In genomic region chr9:87419376-87419775, GRCm38 (mm10) we compare ENCODE assay signal across 10 mouse cellular contexts.
DNase-seq lines count a peak whose midpoint lies in the region; ATAC-seq and TF ChIP-seq lines count a peak whose summit lies in the region.
"Had no signal": no experiment of that assay in that cellular context is flagged by ENCODE, and none has a peak within 500 bp of the region (broad histone marks: within the 10 kb centered on the region; RNA-seq: fewer than 3 reads in every experiment).

No protein-coding gene starts in this region.

- no peak overlapping the region for H3K9ac ChIP-seq in kidney, embryonic 15.5 days
- H3K9ac ChIP-seq in forebrain, embryonic 12.5 days, result no peak overlapping the region
- H3K9ac ChIP-seq: limb, embryonic 13.5 days; stomach, embryonic 15.5 days had no signal

- no peak for ATAC-seq in kidney, embryonic 15.5 days (replicated peaks; ENCODE audit: low FRiP score)
- peak; percentile 77; the same call in 1 of the 2 replicates for ATAC-seq in forebrain, embryonic 12.5 days (ENCODE audit: low FRiP score)
- no peak for ATAC-seq in inflammation-experienced regulatory T-cells, adult 6 months

- no peaks in the 10 kb centered on the region for H3K4me1 ChIP-seq in kidney, adult 2 months (ENCODE audit: control insufficient read depth, insufficient read depth, low read length)
- no peaks in the 10 kb centered on the region for H3K4me1 ChIP-seq in kidney, embryonic 15.5 days
- H3K4me1 ChIP-seq in forebrain, embryonic 12.5 days, result no peaks in the 10 kb centered on the region
- no peaks in the 10 kb centered on the region for H3K4me1 ChIP-seq in small intestine, adult 2 months (ENCODE audit: control insufficient read depth, insufficient read depth, insufficient read length, low read length)
- H3K4me1 ChIP-seq: stomach, embryonic 15.5 days had no signal

- DNase-seq in kidney, adult 2 months, result peak; percentile 18
- peak; percentile 52 for DNase-seq in adrenal gland, postnatal 14 days
- peak; percentile 81 for DNase-seq in kidney, postnatal 4 days
- peak; percentile 8 for DNase-seq in lung, postnatal 36 days

- H3K36me3 ChIP-seq in kidney, adult 2 months (ENCODE audit: control insufficient read depth, insufficient read depth, low read length), result no peaks in the 10 kb centered on the region
- no peaks in the 10 kb centered on the region for H3K36me3 ChIP-seq in kidney, embryonic 15.5 days
- no peaks in the 10 kb centered on the region for H3K36me3 ChIP-seq in forebrain, embryonic 12.5 days (replicated peaks)
- H3K36me3 ChIP-seq in small intestine, adult 2 months (ENCODE audit: control insufficient read depth, insufficient read depth, low read length), result no peaks in the 10 kb centered on the region
- H3K36me3 ChIP-seq: limb, embryonic 13.5 days; stomach, embryonic 15.5 days had no signal

- no peak; the same call in 1 of the 2 replicates for TF ChIP-seq CTCF in kidney, adult 2 months (conservative IDR thresholded peaks at IDR 0.05; ENCODE audit: insufficient read depth, insufficient read length, low read depth, low read length)
- peak; percentile 19; the same call in 1 of the 2 replicates for TF ChIP-seq CTCF in small intestine, adult 2 months (IDR thresholded peaks at IDR 0.05; ENCODE audit: extremely low read depth, insufficient read length, insufficient replicate concordance, low read depth, low read length)

- no peak for TF ChIP-seq POLR2A in kidney, adult 2 months (IDR thresholded peaks at IDR 0.05; ENCODE audit: low read depth, low read length)
- TF ChIP-seq POLR2A in small intestine, adult 2 months (IDR thresholded peaks at IDR 0.05; ENCODE audit: low read depth, low read length), result no peak

- H3K27me3 ChIP-seq in kidney, adult 2 months (replicated peaks; ENCODE audit: control insufficient read depth, insufficient read depth, low read length), result peaks cover 1% of the 10 kb centered on the region; the same call in 1 of the 2 replicates
- H3K27me3 ChIP-seq in kidney, embryonic 15.5 days, result peaks cover 68% of the 10 kb centered on the region
- peaks cover 5% of the 10 kb centered on the region; the same call in 1 of the 2 replicates for H3K27me3 ChIP-seq in forebrain, embryonic 12.5 days
- no peaks in the 10 kb centered on the region for H3K27me3 ChIP-seq in small intestine, adult 2 months (ENCODE audit: control insufficient read depth, insufficient read depth, low read length)

- 10% methylated on average over 12 of the region's 12 CpGs for WGBS in kidney, adult 2 months
- WGBS in kidney, embryonic 15.5 days, result 14% methylated on average over 12 of the region's 12 CpGs
- WGBS in forebrain, embryonic 12.5 days, result 14% methylated on average over 12 of the region's 12 CpGs
- 25% methylated on average over 12 of the region's 12 CpGs for WGBS in small intestine, adult 2 months

- H3K4me2 ChIP-seq in kidney, embryonic 15.5 days, result no peak overlapping the region
- H3K4me2 ChIP-seq in forebrain, embryonic 12.5 days, result no peak overlapping the region
- H3K4me2 ChIP-seq: limb, embryonic 13.5 days; stomach, embryonic 15.5 days had no signal

- no peaks in the 10 kb centered on the region for H3K9me3 ChIP-seq in kidney, embryonic 15.5 days (replicated peaks)
- H3K9me3 ChIP-seq in forebrain, embryonic 12.5 days, result no peaks in the 10 kb centered on the region
- H3K9me3 ChIP-seq: limb, embryonic 13.5 days; stomach, embryonic 15.5 days had no signal

- H3K4me3 ChIP-seq in kidney, adult 2 months (ENCODE audit: insufficient read depth, low read depth, low read length), result no peak overlapping the region
- no peak overlapping the region for H3K4me3 ChIP-seq in kidney, embryonic 15.5 days (replicated peaks)
- H3K4me3 ChIP-seq in forebrain, embryonic 12.5 days (replicated peaks), result no peak overlapping the region
- H3K4me3 ChIP-seq in small intestine, adult 2 months (ENCODE audit: low read depth, low read length), result no peak overlapping the region
- H3K4me3 ChIP-seq: limb, embryonic 13.5 days; stomach, embryonic 15.5 days had no signal

- no peak overlapping the region for H3K27ac ChIP-seq in kidney, adult 2 months (ENCODE audit: insufficient read depth, low read depth, low read length)
- H3K27ac ChIP-seq in kidney, embryonic 15.5 days, result no peak overlapping the region
- no peak overlapping the region for H3K27ac ChIP-seq in forebrain, embryonic 12.5 days
- no peak overlapping the region for H3K27ac ChIP-seq in small intestine, adult 2 months (ENCODE audit: insufficient read depth, low read depth, low read length)
- H3K27ac ChIP-seq: limb, embryonic 13.5 days; stomach, embryonic 15.5 days had no signal

Comparison
In these comparisons a context has a peak if more than half of its experiments do, and no peak if none do; other contexts are left out.
1. DNase-seq: peak in every context shown above with its lines; median percentile 81 in kidney, postnatal 4 days; 52 in adrenal gland, postnatal 14 days; 18 in kidney, adult 2 months; 8 in lung, postnatal 36 days.